Mouse (Mus musculus) kidney, adult 2 months (tissue): Measurements from ENCODE around the gene Rps3.

ENCODE experiments used
- CTCF ChIP-seq: fragments of 200-500 bp; conservative IDR thresholded peaks from 2 replicates; pipeline ENCODE4 v1.5.1; 2011; ENCODE audit warnings: low read depth, mild to moderate bottlenecking, control low read depth, low read length, moderate library complexity, mixed read lengths; ENCODE audit not compliant: insufficient read depth, insufficient read length
- POLR2A ChIP-seq: fragments of 200-500 bp; IDR thresholded peaks from one replicate; pipeline ENCODE4 v1.6.1; 2011; ENCODE audit warnings: low read depth, low read length, control low read depth

GRCm38 (mm10) chr7:99449063-99449462 lies 34.5 kb downstream of the Rps3 start:
- no peak for TF ChIP-seq POLR2A
- no peak for TF ChIP-seq CTCF
